Mouse (Mus musculus) heart, adult 2 months (tissue): ENCODE results near the gene Klhdc7b. TPM values are rescaled to one million over a fixed set of nuclear protein-coding genes. Genes with fewer than 3 reads are reported as not detected.

Experiments used
- DNase-seq, 2 experiments: peaks; one replicate each; pipeline ENCODE4 v3.0.0; 2021
- H3K27ac ChIP-seq: fragments of 200-600 bp; 2 replicates; pipeline ENCODE4 v1.8.1; 2022
- H3K27me3 ChIP-seq: fragments of 200-500 bp; 2 replicates; pipeline ENCODE4 v1.6.1; 2012; ENCODE audit warnings: mild to moderate bottlenecking, low read length, inconsistent platforms, mixed read lengths; ENCODE audit not compliant: control insufficient read depth, insufficient read depth
- H3K36me3 ChIP-seq: fragments of 200-500 bp; 2 replicates; pipeline ENCODE4 v1.6.1; 2012; ENCODE audit warnings: low read length, inconsistent platforms; ENCODE audit not compliant: control insufficient read depth, insufficient read depth
- H3K4me1 ChIP-seq: fragments of 200-500 bp; 2 replicates; pipeline ENCODE4 v1.6.1; 2011; ENCODE audit warnings: low read length; ENCODE audit not compliant: control insufficient read depth, insufficient read depth
- H3K4me3 ChIP-seq: fragments of 200-600 bp; 2 replicates; pipeline ENCODE4 v1.8.1; 2022
- H3K79me2 ChIP-seq: fragments of 200-500 bp; replicated peaks from 2 replicates; pipeline ENCODE4 v1.6.1; 2012; ENCODE audit warnings: mild to moderate bottlenecking, inconsistent platforms, low read length, moderate library complexity, mixed read lengths; ENCODE audit not compliant: control insufficient read depth, insufficient read depth
- H3K9ac ChIP-seq: fragments of 200-500 bp; 2 replicates; pipeline ENCODE4 v1.6.1; 2012; ENCODE audit warnings: low read depth, mild to moderate bottlenecking, control low read depth, inconsistent platforms, low read length, mixed read lengths
- CTCF ChIP-seq: fragments of 200-600 bp; IDR thresholded peaks from 2 replicates; pipeline ENCODE4 v1.8.1; 2022; ENCODE audit warnings: antibody characterized with exemption, mild to moderate bottlenecking, moderate library complexity
- EP300 ChIP-seq: fragments of 200-500 bp; IDR thresholded peaks from 2 replicates; pipeline ENCODE4 v1.6.1; 2011; ENCODE audit warnings: low read depth, low read length, control low read depth; ENCODE audit not compliant: insufficient read depth
- POLR2A ChIP-seq: fragments of 200-500 bp; IDR thresholded peaks from 2 replicates; pipeline ENCODE4 v1.6.1; 2011; ENCODE audit warnings: mild to moderate bottlenecking, low read depth, low read length, control low read depth; ENCODE audit not compliant: insufficient read depth
- WGBS: fragments of 180-500 bp; shearing (Covaris S2); methylation state at CpG from one replicate; pipeline ENCODE4 v1.1.7; 2018; 5-methylcytosine and 5-hydroxymethylcytosine counted together
- intact Hi-C: fragments of 180-260 bp; cut with DNase I; formaldehyde crosslinking; loops from one replicate; pipeline ENCODE4 v1.15.1; 2025
- polyA plus RNA-seq: library from polyadenylated mRNA; depleted of rRNA; stranded (reverse); fragments of >200 nt; gene quantifications from 2 replicates; pipeline ENCODE4 v1.2.3, GENCODE M21; 2012
- total RNA-seq, 2 experiments: library from RNA; stranded (reverse); gene quantifications; 2 replicates each; pipeline ENCODE4 v1.2.3; 2021

Klhdc7b gene
- total and polyA plus RNA-seq, 3 experiments: not detected

- Histone ChIP-seq H3K79me2 (no peaks in the 10 kb centered on the region), H3K27me3 (no peaks in the 10 kb centered on the region), H3K27ac (no peak overlapping the region), H3K4me1 (peaks cover 3% of the 10 kb centered on the region), H3K4me3 (no peak overlapping the region), H3K9ac (no peak overlapping the region), H3K36me3 (no peaks in the 10 kb centered on the region)
- no peak for DNase-seq
- TF ChIP-seq EP300 (no peak), POLR2A (no peak), CTCF (no peak)
- 71% methylated on average over 10 of the region's 10 CpGs for WGBS
- intact Hi-C loops: no loop called here
These were observed 20.3 kb downstream of the Klhdc7b start for GRCm38 (mm10) chr15:89404831-89405623.

- Histone ChIP-seq H3K4me1 (no peaks in the 10 kb centered on the region), H3K27me3 (no peaks in the 10 kb centered on the region), H3K9ac (no peak overlapping the region), H3K4me3 (no peak overlapping the region), H3K36me3 (no peaks in the 10 kb centered on the region), H3K79me2 (no peaks in the 10 kb centered on the region), H3K27ac (no peak overlapping the region)
- TF ChIP-seq CTCF (no peak), POLR2A (no peak)
- intact Hi-C loops: no loop called here
- DNase-seq: no peak
These were observed 22.0 kb downstream of the Klhdc7b start for GRCm38 (mm10) chr15:89406691-89407090.

GRCm38 (mm10) chr15:89410118-89410517 lies 25.4 kb downstream of the Klhdc7b start, which contains the start of gene Syce3:
TSS of gene Syce3 (minus strand) at chr15:89410503.
- intact Hi-C loops: no loop called here
- TF ChIP-seq CTCF: no peak
- no peak for TF ChIP-seq EP300
- TF ChIP-seq POLR2A: no peak
- H3K36me3 ChIP-seq: no peaks in the 10 kb centered on the region
- no peaks in the 10 kb centered on the region for H3K27me3 ChIP-seq
- no peak for DNase-seq
- no peaks in the 10 kb centered on the region for H3K79me2 ChIP-seq
- no peak within 1 kb of the TSS for H3K27ac ChIP-seq
- WGBS: 77% methylated on average over 24 of the region's 24 CpGs
- no peak within 1 kb of the TSS for H3K9ac ChIP-seq
- no peaks in the 10 kb centered on the region for H3K4me1 ChIP-seq
- H3K4me3 ChIP-seq: no peak within 1 kb of the TSS

- Histone ChIP-seq H3K79me2 (no peaks in the 10 kb centered on the region), H3K4me1 (peaks cover 1% of the 10 kb centered on the region), H3K27me3 (no peaks in the 10 kb centered on the region), H3K4me3 (no peak overlapping the region), H3K27ac (peak overlapping the region; percentile 69), H3K36me3 (peaks cover 9% of the 10 kb centered on the region), H3K9ac (no peak overlapping the region)
- intact Hi-C loops: no loop called here
- no peak for TF ChIP-seq CTCF
- peak; percentile 75 for TF ChIP-seq EP300
- TF ChIP-seq POLR2A: peak; percentile 16; the same call in 1 of the 2 replicates
- WGBS: 48% methylated on average over 8 of the region's 8 CpGs
- peak in 1 of 2 experiments; percentile 59 for DNase-seq
These were observed 30.6 kb downstream of the Klhdc7b start for GRCm38 (mm10) chr15:89415282-89415681.

- Histone ChIP-seq H3K27ac (no peak overlapping the region), H3K36me3 (peaks cover 7% of the 10 kb centered on the region), H3K4me3 (no peak overlapping the region), H3K9ac (no peak overlapping the region), H3K27me3 (no peaks in the 10 kb centered on the region), H3K79me2 (no peaks in the 10 kb centered on the region), H3K4me1 (no peaks in the 10 kb centered on the region)
- no peak for TF ChIP-seq EP300
- no peak for TF ChIP-seq POLR2A
- no peak for TF ChIP-seq CTCF
- DNase-seq: no peak
- 81% methylated on average over 9 of the region's 9 CpGs for WGBS
- intact Hi-C loops: no loop called here
These were observed 37.2 kb downstream of the Klhdc7b start for GRCm38 (mm10) chr15:89421938-89422337.

- peak overlapping the region; percentile 43 for H3K9ac ChIP-seq
- H3K79me2 ChIP-seq: no peaks in the 10 kb centered on the region
- H3K36me3 ChIP-seq: peaks cover 10% of the 10 kb centered on the region
- H3K4me3 ChIP-seq: peak overlapping the region; percentile 44
- no peaks in the 10 kb centered on the region for H3K27me3 ChIP-seq
- 67% methylated on average over 8 of the region's 8 CpGs for WGBS
- intact Hi-C loops: no loop called here
- no peak for DNase-seq
- no peaks in the 10 kb centered on the region; the same call in 1 of the 2 replicates for H3K4me1 ChIP-seq
- TF ChIP-seq POLR2A (no peak), CTCF (no peak), EP300 (no peak)
- H3K27ac ChIP-seq: peak overlapping the region; percentile 95
These were observed 39.9 kb downstream of the Klhdc7b start for GRCm38 (mm10) chr15:89424621-89425020.
